Mouse (Mus musculus) MEL (cell line): Measurements from ENCODE around the gene Spc24. TPM values are rescaled to one million over a fixed set of nuclear protein-coding genes. Genes with fewer than 3 reads are reported as not detected.

Experiments used
- DNase-seq: peaks from one replicate; pipeline ENCODE4 v3.0.0; 2011; ENCODE audit warnings: low read depth, low spot score
- H3K27ac ChIP-seq: 2 replicates; pipeline ENCODE4 v1.5.1; 2012; ENCODE audit warnings: low read depth, mild to moderate bottlenecking, control low read depth, low read length, moderate library complexity; ENCODE audit not compliant: control insufficient read depth
- H3K27me3 ChIP-seq, 2 experiments: fragments of 150-350 bp in 1 of 2; sonication (generic) in 1 of 2; 2 replicates each; pipeline ENCODE4 v1.6.1; 2012; ENCODE audit warnings: low read length in 2 of 2, mild to moderate bottlenecking in 2 of 2, improper control_type of control experiment in 1 of 2, moderate library complexity in 1 of 2; ENCODE audit not compliant: insufficient read depth in 2 of 2, control insufficient read depth in 1 of 2
- H3K36me3 ChIP-seq, 2 experiments: 2 replicates each; pipeline ENCODE4 v1.6.1; 2012 to 2014; ENCODE audit warnings: low read length in 2 of 2, improper control_type of control experiment in 1 of 2, inconsistent platforms in 1 of 2, mild to moderate bottlenecking in 1 of 2; ENCODE audit not compliant: insufficient read depth in 2 of 2, control insufficient read depth in 1 of 2
- H3K4me1 ChIP-seq, 2 experiments: fragments of 150-350 bp in 1 of 2; sonication (generic) in 1 of 2; 2 replicates each; pipeline ENCODE4 v1.6.1; 2012; ENCODE audit warnings: low read length in 2 of 2, improper control_type of control experiment in 1 of 2, mild to moderate bottlenecking in 1 of 2; ENCODE audit not compliant: insufficient read depth in 2 of 2, control insufficient read depth in 1 of 2
- H3K4me3 ChIP-seq, 2 experiments: fragments of 150-350 bp in 1 of 2; sonication (generic) in 1 of 2; 2 replicates each; pipeline ENCODE4 v1.5.1; 2012; ENCODE audit warnings: low read depth in 2 of 2, low read length in 2 of 2, mild to moderate bottlenecking in 2 of 2, moderate library complexity in 2 of 2, control low read depth in 1 of 2, improper control_type of control experiment in 1 of 2; ENCODE audit not compliant: control insufficient read depth in 1 of 2, insufficient read depth in 1 of 2
- H3K79me2 ChIP-seq: 2 replicates; pipeline ENCODE4 v1.6.1; 2012; ENCODE audit warnings: mild to moderate bottlenecking, low read length, moderate library complexity; ENCODE audit not compliant: control insufficient read depth, poor library complexity, insufficient read depth
- H3K9ac ChIP-seq: 2 replicates; pipeline ENCODE4 v1.6.1; 2012; ENCODE audit warnings: low read depth, mild to moderate bottlenecking, control low read depth, low read length, moderate library complexity; ENCODE audit not compliant: control insufficient read depth, poor library complexity, severe bottlenecking
- H3K9me3 ChIP-seq: fragments of 150-350 bp; sonication (generic); replicated peaks from 2 replicates; pipeline ENCODE4 v1.6.1; 2012; ENCODE audit warnings: mild to moderate bottlenecking, low read length, improper control_type of control experiment, moderate library complexity; ENCODE audit not compliant: insufficient read depth
- BHLHE40 ChIP-seq: IDR thresholded peaks from 2 replicates; pipeline ENCODE4 v1.6.1; 2012; ENCODE audit warnings: low read depth, mild to moderate bottlenecking, inconsistent platforms, low read length, improper control_type of control experiment, borderline replicate concordance
- CHD1 ChIP-seq: IDR thresholded peaks from 2 replicates; pipeline ENCODE4 v1.6.1; 2012; ENCODE audit warnings: low read depth, mild to moderate bottlenecking, inconsistent platforms, low read length, improper control_type of control experiment
- CHD2 ChIP-seq: IDR thresholded peaks from 2 replicates; pipeline ENCODE4 v1.6.1; 2011; ENCODE audit warnings: low read length, improper control_type of control experiment
- E2F4 ChIP-seq: IDR thresholded peaks from 2 replicates; pipeline ENCODE4 v1.6.1; 2011; ENCODE audit warnings: low read depth, low read length, improper control_type of control experiment, borderline replicate concordance
- ELF1 ChIP-seq: IDR thresholded peaks from 2 replicates; pipeline ENCODE4 v1.6.1; 2014; ENCODE audit warnings: low read depth, mild to moderate bottlenecking, inconsistent platforms, low read length, improper control_type of control experiment, moderate library complexity
- EP300 ChIP-seq, 2 experiments: IDR thresholded peaks; 2 replicates each; pipeline ENCODE4 v1.6.1; 2011; ENCODE audit warnings: improper control_type of control experiment in 2 of 2, low read length in 2 of 2, low read depth in 1 of 2, mild to moderate bottlenecking in 1 of 2
- GABPA ChIP-seq: IDR thresholded peaks from 2 replicates; pipeline ENCODE4 v1.6.1; 2012; ENCODE audit warnings: low read depth, mild to moderate bottlenecking, inconsistent platforms, low read length, improper control_type of control experiment, moderate library complexity
- KAT2A ChIP-seq: conservative IDR thresholded peaks from 2 replicates; pipeline ENCODE4 v1.6.1; 2012; ENCODE audit warnings: low read depth, low read length, improper control_type of control experiment, inconsistent platforms
- MAFK ChIP-seq: IDR thresholded peaks from 2 replicates; pipeline ENCODE4 v1.6.1; 2011; ENCODE audit warnings: low read depth, mild to moderate bottlenecking, low read length, improper control_type of control experiment, borderline replicate concordance
- MAZ ChIP-seq: IDR thresholded peaks from 2 replicates; pipeline ENCODE4 v1.6.1; 2012; ENCODE audit warnings: low read depth, mild to moderate bottlenecking, inconsistent platforms, low read length, improper control_type of control experiment
- MXI1 ChIP-seq: IDR thresholded peaks from 2 replicates; pipeline ENCODE4 v1.6.1; 2011; ENCODE audit warnings: mild to moderate bottlenecking, low read depth, low read length, improper control_type of control experiment
- MYB ChIP-seq: IDR thresholded peaks from 2 replicates; pipeline ENCODE4 v1.6.1; 2011; ENCODE audit warnings: mild to moderate bottlenecking, low read depth, low read length, improper control_type of control experiment
- NELFE ChIP-seq: IDR thresholded peaks from 2 replicates; pipeline ENCODE4 v1.6.1; 2011; ENCODE audit warnings: low read depth, low read length, improper control_type of control experiment
- NRF1 ChIP-seq: IDR thresholded peaks from 2 replicates; pipeline ENCODE4 v1.6.1; 2014; ENCODE audit warnings: low read depth, mild to moderate bottlenecking, inconsistent platforms, low read length, improper control_type of control experiment, moderate library complexity; ENCODE audit not compliant: poor library complexity, insufficient read depth, severe bottlenecking
- POLR2A ChIP-seq, 2 experiments: IDR thresholded peaks; 2 replicates each; pipeline ENCODE4 v1.6.1; 2011 to 2012; ENCODE audit warnings: low read length in 2 of 2, mild to moderate bottlenecking in 2 of 2, control low read depth in 1 of 2, improper control_type of control experiment in 1 of 2, low read depth in 1 of 2, moderate library complexity in 1 of 2; ENCODE audit not compliant: control insufficient read depth in 1 of 2, insufficient read depth in 1 of 2, poor library complexity in 1 of 2
- POLR2AphosphoS5 ChIP-seq: IDR thresholded peaks from 2 replicates; pipeline ENCODE4 v1.6.1; 2012; ENCODE audit warnings: low read depth, borderline replicate concordance, mild to moderate bottlenecking, inconsistent platforms, low read length, moderate library complexity, mixed read lengths
- RAD21 ChIP-seq: IDR thresholded peaks from 2 replicates; pipeline ENCODE4 v1.6.1; 2011; ENCODE audit warnings: mild to moderate bottlenecking, low read depth, low read length, improper control_type of control experiment
- RCOR1 ChIP-seq: IDR thresholded peaks from 2 replicates; pipeline ENCODE4 v1.6.1; 2012; ENCODE audit warnings: low read depth, mild to moderate bottlenecking, inconsistent platforms, low read length, improper control_type of control experiment
- SMC3 ChIP-seq: IDR thresholded peaks from 2 replicates; pipeline ENCODE4 v1.6.1; 2011; ENCODE audit warnings: low read depth, low read length, improper control_type of control experiment
- TAL1 ChIP-seq: IDR thresholded peaks from 2 replicates; pipeline ENCODE4 v1.6.1; 2012; ENCODE audit warnings: mild to moderate bottlenecking, inconsistent platforms, low read length, moderate library complexity, mixed read lengths
- ZKSCAN1 ChIP-seq: IDR thresholded peaks from 2 replicates; pipeline ENCODE4 v1.6.1; 2012; ENCODE audit warnings: low read depth, mild to moderate bottlenecking, inconsistent platforms, low read length, improper control_type of control experiment, moderate library complexity
- ZMIZ1 ChIP-seq: IDR thresholded peaks from 2 replicates; pipeline ENCODE4 v1.6.1; 2012; ENCODE audit warnings: low read depth, mild to moderate bottlenecking, inconsistent platforms, low read length, improper control_type of control experiment, moderate library complexity
- ZNF384 ChIP-seq: IDR thresholded peaks from 2 replicates; pipeline ENCODE4 v1.6.1; 2012; ENCODE audit warnings: low read depth, mild to moderate bottlenecking, inconsistent platforms, low read length, improper control_type of control experiment
- polyA plus RNA-seq, 2 experiments: library from polyadenylated mRNA; stranded (reverse) in 1 of 2; unstranded in 1 of 2; fragments of >175 nt in 1 of 2; fragments of >200 nt in 1 of 2; gene quantifications; 2 replicates each; pipeline versions ENCODE4 v1.2.1 to v1.2.4; 2012; ENCODE audit warnings: low replicate concordance in 2 of 2, low read depth in 1 of 2; ENCODE audit not compliant: insufficient read length in 2 of 2, insufficient read depth in 1 of 2, missing spikeins in 1 of 2
- total RNA-seq: library from RNA; depleted of rRNA; stranded (reverse); fragments of 300-350 nt; gene quantifications from 2 replicates; pipeline ENCODE4 v1.2.3, GENCODE M21; 2012

The Spc24 gene
- total and polyA plus RNA-seq, 3 experiments = 304 to 377 TPM; not detected in 1

DNA sequence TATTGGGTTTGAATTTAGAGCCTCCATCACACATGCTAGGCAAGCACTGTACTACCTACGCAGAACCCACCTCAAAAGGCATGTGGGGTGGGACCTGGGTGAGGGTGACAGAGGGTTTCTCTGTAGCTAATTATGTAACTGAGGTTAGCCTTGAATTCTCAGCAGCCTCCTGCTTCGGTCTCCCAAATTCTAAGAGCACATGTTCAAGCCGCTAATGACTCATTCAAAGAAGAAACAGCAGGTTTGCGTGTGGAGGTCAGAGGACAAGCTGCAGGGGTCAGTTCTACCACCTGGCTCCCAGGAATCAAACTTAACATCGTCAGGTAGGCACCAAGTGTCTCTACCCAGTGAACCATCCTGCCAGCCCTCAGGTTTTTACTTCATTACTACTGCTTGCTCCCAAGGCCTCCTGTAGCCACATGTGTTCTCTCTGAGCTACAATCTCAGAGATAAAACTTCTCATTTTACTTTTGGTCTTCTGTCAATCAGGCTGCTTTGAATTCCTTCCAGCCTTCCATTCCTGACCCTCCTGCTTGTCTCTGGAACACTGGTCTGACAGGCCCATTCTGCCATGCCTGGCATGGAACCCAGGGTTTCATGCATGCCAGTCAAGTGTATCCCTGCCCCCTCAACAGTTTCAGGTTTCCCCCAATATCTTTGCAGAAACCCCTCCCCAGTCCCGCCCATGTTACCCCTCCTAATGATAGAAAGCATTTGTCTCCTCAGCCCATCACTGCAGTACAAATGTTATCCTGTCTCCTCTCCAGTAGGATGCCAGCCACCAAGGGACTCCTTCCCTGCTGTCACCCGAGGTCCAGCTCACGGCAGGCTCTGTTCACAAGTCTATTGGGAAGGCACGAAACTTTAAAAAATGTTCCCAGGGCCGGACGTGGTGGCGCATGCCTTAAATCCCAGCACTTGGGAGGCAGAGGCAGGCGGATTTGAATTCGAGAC lies 1.2 kb downstream of the Spc24 start (continued):
- TF ChIP-seq GABPA (no peak), SMC3 (no peak; the same call in 1 of the 2 replicates), CHD1 (no peak), ZKSCAN1 (no peak), POLR2AphosphoS5 (no peak), NELFE (peak; percentile 30; the same call in 1 of the 2 replicates), E2F4 (peak; percentile 55; the same call in 1 of the 2 replicates), ZNF384 (no peak), MAFK (no peak), BHLHE40 (no peak), RCOR1 (peak; percentile 35; the same call in 1 of the 2 replicates), MAZ (no peak), TAL1 (no peak)

DNA sequence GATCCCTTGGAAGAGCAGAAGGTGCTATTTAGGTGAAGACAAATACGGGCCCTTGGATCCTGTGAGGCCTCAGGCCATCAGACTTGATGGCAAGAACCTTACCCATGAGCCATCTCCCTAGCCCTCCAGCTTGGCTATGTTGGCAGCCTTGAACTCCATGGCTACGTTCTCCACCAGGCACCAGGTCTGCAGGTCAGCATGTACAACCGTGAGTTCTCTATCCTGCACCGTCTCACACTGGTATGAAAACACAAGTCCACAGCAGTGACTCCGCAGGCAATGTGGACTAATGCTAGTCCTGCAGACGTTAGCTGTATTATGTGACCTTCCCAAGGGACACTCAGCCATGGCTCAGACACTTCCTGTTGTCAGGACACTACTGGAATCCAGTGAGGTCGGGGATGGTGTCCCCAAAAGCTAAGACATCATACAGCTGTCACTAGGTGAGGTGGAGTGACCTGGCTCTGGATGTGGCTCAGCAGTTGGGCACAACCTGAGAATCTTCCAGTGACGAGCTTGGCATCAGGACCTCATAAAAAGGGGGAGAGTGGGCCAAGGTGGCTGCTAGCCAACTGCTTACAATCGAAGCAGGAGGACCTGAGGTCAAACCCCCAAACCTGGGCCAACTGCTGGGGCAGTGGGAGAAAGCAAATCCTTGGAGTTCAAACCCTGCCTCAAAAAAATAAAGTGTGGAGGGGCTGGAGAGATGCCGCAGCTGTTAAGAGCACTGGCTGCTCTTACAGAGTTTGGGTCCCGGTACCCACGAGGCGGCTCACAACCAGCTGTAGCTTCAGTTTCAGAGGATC lies 5.4 kb downstream of the Spc24 start:
- no peaks in the 10 kb centered on the region for H3K9me3 ChIP-seq
- H3K27ac ChIP-seq = no peak overlapping the region
- H3K4me1 ChIP-seq = peaks cover 0 to 13% of the 10 kb centered on the region in 2 experiments; a peak in 3 of 4 replicates
- no peak overlapping the region for H3K9ac ChIP-seq
- H3K4me3 ChIP-seq = no peak overlapping the region
- no peaks in the 10 kb centered on the region for H3K27me3 ChIP-seq
- peaks cover 21% of the 10 kb centered on the region for H3K79me2 ChIP-seq
- no peak for DNase-seq
- TF ChIP-seq MAFK = no peak
- no peak for TF ChIP-seq RAD21
- no peak for TF ChIP-seq ELF1
- no peak for TF ChIP-seq EP300 (IDR thresholded peaks at IDR 0.05; ENCODE audit: low read depth in 1 of 2, low read length in 2 of 2)
- TF ChIP-seq ZMIZ1 = no peak
- TF ChIP-seq MAZ = no peak
- TF ChIP-seq NRF1 = no peak
- TF ChIP-seq NELFE = 0 out of 2 replicates have a peak, but pooled peaks have one; percentile 4
- no peak for TF ChIP-seq GABPA
- TF ChIP-seq POLR2A (IDR thresholded peaks at IDR 0.05; ENCODE audit: control insufficient read depth in 1 of 2, insufficient read depth in 1 of 2, low read depth in 1 of 2, low read length in 2 of 2, poor library complexity in 1 of 2) = no peak; a peak in 1 of 4 replicates
- TF ChIP-seq CHD2 = no peak
- TF ChIP-seq POLR2AphosphoS5 = peak; percentile 96
- TF ChIP-seq KAT2A = no peak
- TF ChIP-seq MYB = no peak
- TF ChIP-seq MXI1 = no peak
- peaks cover 0 to 10% of the 10 kb centered on the region in 2 experiments; a peak in 3 of 4 replicates for H3K36me3 ChIP-seq
